Mouse (Mus musculus) liver, postnatal 0 days (tissue): ENCODE measurements at regions not wholly inside any gene's neighbourhood (a gene's known extent, or its start where the extent isn't known, plus 50 kb on each side); places are given as distances from the start of the nearest gene placed in this dataset.

Experiments
- CTCF ChIP-seq: sonication (generic); IDR thresholded peaks from 2 replicates; pipeline ENCODE4 v1.5.1; 2016; ENCODE audit warnings: antibody characterized with exemption, low read depth
- EP300 ChIP-seq: IDR thresholded peaks from 2 replicates; pipeline ENCODE4 v1.6.1; 2016; ENCODE audit warnings: antibody characterized with exemption, low read depth, mild to moderate bottlenecking

GRCm38 (mm10) chr4:12247994-12248393 lies 76.2 kb upstream of the Fam92a start:
- no peak for TF ChIP-seq EP300
- no peak for TF ChIP-seq CTCF
